Mouse (Mus musculus) urinary bladder, postnatal 10 days (tissue): ENCODE data around the gene Stra6l.

ENCODE experiments used
- DNase-seq: peaks from one replicate; pipeline ENCODE4 v3.0.0; 2022; ENCODE audit warnings: low spot score

Stra6l gene

GRCm38 (mm10) chr4:45844355-45844754, 4.1 kb upstream of the Stra6l start:
- no peak for DNase-seq

- DNase-seq = no peak
These were observed 2.2 kb upstream of the Stra6l start for GRCm38 (mm10) chr4:45846263-45846662.

- no peak for DNase-seq
These were observed 327 bp downstream of the Stra6l start for GRCm38 (mm10) chr4:45848825-45849156.

- DNase-seq = no peak
These were observed 955 bp downstream of the Stra6l start for GRCm38 (mm10) chr4:45849419-45849818.

- DNase-seq = no peak
These were observed 3.2 kb downstream of the Stra6l start for GRCm38 (mm10) chr4:45851640-45852051.

GRCm38 (mm10) chr4:45853496-45854246, 5.2 kb downstream of the Stra6l start:
- DNase-seq = no peak

- peak; percentile 34 for DNase-seq
These were observed 7.5 kb downstream of the Stra6l start for GRCm38 (mm10) chr4:45855803-45856424.

- DNase-seq = no peak
These were observed 12.7 kb downstream of the Stra6l start for GRCm38 (mm10) chr4:45861160-45861559.

- DNase-seq = no peak
These were observed 19.0 kb downstream of the Stra6l start for GRCm38 (mm10) chr4:45867416-45867815.

GRCm38 (mm10) chr4:45869021-45869815, 20.8 kb downstream of the Stra6l start:
- DNase-seq = no peak

GRCm38 (mm10) chr4:45872147-45872546, 23.7 kb downstream of the Stra6l start:
- DNase-seq = no peak

- DNase-seq = no peak
These were observed 30.5 kb downstream of the Stra6l start for GRCm38 (mm10) chr4:45878929-45879328.

GRCm38 (mm10) chr4:45882521-45882920, 34.1 kb downstream of the Stra6l start:
- DNase-seq = no peak

- no peak for DNase-seq
These were observed 34.8 kb downstream of the Stra6l start for GRCm38 (mm10) chr4:45883250-45883649.

- no peak for DNase-seq
These were observed 41.0 kb downstream of the Stra6l start for GRCm38 (mm10) chr4:45889487-45889886.

GRCm38 (mm10) chr4:45890066-45890761, 41.8 kb downstream of the Stra6l start, which contains the start of gene Ccdc180:
Gene Ccdc180, plus strand, starts transcription at chr4:45890303.
- no peak for DNase-seq

GRCm38 (mm10) chr4:45896425-45897081, 48.1 kb downstream of the Stra6l start:
- no peak for DNase-seq

- no peak for DNase-seq
These were observed 49.9 kb downstream of the Stra6l start for GRCm38 (mm10) chr4:45898413-45898812.

- no peak for DNase-seq
These were observed 60.8 kb downstream of the Stra6l start for GRCm38 (mm10) chr4:45909256-45909655.

- no peak for DNase-seq
These were observed 61.5 kb downstream of the Stra6l start for GRCm38 (mm10) chr4:45909924-45910323.

- no peak for DNase-seq
These were observed 62.8 kb downstream of the Stra6l start for GRCm38 (mm10) chr4:45911256-45911655.

GRCm38 (mm10) chr4:45911876-45912275, 63.4 kb downstream of the Stra6l start:
- DNase-seq = no peak
